Mouse (Mus musculus) CH12.LX (cell line): ENCODE results near the gene 6030468B19Rik. TPM values are rescaled to one million over a fixed set of nuclear protein-coding genes. Genes with fewer than 3 reads are reported as not detected.
A peak's percentile ranks its signal among the peaks of the same experiment; 100 is the strongest.

ENCODE experiments used
- DNase-seq: peaks from one replicate; pipeline ENCODE4 v3.0.0-alpha.2; 2013; ENCODE audit errors: extremely low read depth
- H3K27ac ChIP-seq: 2 replicates; pipeline ENCODE4 v1.5.1; 2012; ENCODE audit warnings: low read depth, mild to moderate bottlenecking, control low read depth, moderate library complexity; ENCODE audit not compliant: insufficient read depth
- H3K27me3 ChIP-seq: replicated peaks from 2 replicates; pipeline ENCODE3; 2012; ENCODE audit warnings: inconsistent platforms
- H3K36me3 ChIP-seq, 2 experiments: replicated peaks in 1 of 2; 2 replicates each; pipeline versions ENCODE3 to v1.6.1; 2012; ENCODE audit warnings: inconsistent platforms in 1 of 2, low read length in 1 of 2, mild to moderate bottlenecking in 1 of 2, mixed read lengths in 1 of 2, moderate library complexity in 1 of 2; ENCODE audit not compliant: control insufficient read depth in 1 of 2, insufficient read depth in 1 of 2
- H3K4me1 ChIP-seq, 2 experiments: 2 replicates each; pipeline ENCODE4 v1.6.1; 2012; ENCODE audit warnings: inconsistent platforms in 1 of 2, moderate library complexity in 1 of 2; ENCODE audit not compliant: insufficient read depth in 2 of 2, control insufficient read depth in 1 of 2
- H3K4me2 ChIP-seq: 2 replicates; pipeline ENCODE4 v1.6.1; 2012; ENCODE audit warnings: low read depth, mild to moderate bottlenecking, control low read depth; ENCODE audit not compliant: poor library complexity, insufficient read depth, severe bottlenecking
- H3K4me3 ChIP-seq, 3 experiments: fragments of 150-350 bp in 1 of 3; sonication (generic) in 1 of 3; replicated peaks in 1 of 3; 2 replicates each; pipeline versions ENCODE3 to v1.5.1; 2011 to 2012; ENCODE audit warnings: low read depth in 2 of 3, low read length in 2 of 3, mild to moderate bottlenecking in 2 of 3, moderate library complexity in 2 of 3, control low read depth in 1 of 3, improper control_type of control experiment in 1 of 3, inconsistent platforms in 1 of 3, mixed read lengths in 1 of 3; ENCODE audit not compliant: poor library complexity in 1 of 3
- H3K79me2 ChIP-seq: replicated peaks from 2 replicates; pipeline ENCODE4 v1.6.1; 2012; ENCODE audit warnings: mild to moderate bottlenecking, moderate library complexity; ENCODE audit not compliant: control insufficient read depth, poor library complexity, insufficient read depth, severe bottlenecking; ENCODE audit errors: extremely low read depth
- H3K9ac ChIP-seq: 2 replicates; pipeline ENCODE4 v1.6.1; 2012; ENCODE audit warnings: low read depth, mild to moderate bottlenecking, control low read depth, moderate library complexity; ENCODE audit not compliant: insufficient read depth
- H3K9me3 ChIP-seq: replicated peaks from 2 replicates; pipeline ENCODE3; 2012; ENCODE audit warnings: low read length, inconsistent platforms, mixed read lengths
- BHLHE40 ChIP-seq: IDR thresholded peaks from 2 replicates; pipeline ENCODE4 v1.6.1; 2011; ENCODE audit warnings: mild to moderate bottlenecking, low read depth, low read length, improper control_type of control experiment
- CTCF ChIP-seq, 2 experiments: IDR thresholded peaks in 1 of 2; conservative IDR thresholded peaks in 1 of 2; 2 replicates each; pipeline ENCODE4 v1.5.1; 2011 to 2012; ENCODE audit warnings: low read depth in 2 of 2, low read length in 2 of 2, improper control_type of control experiment in 1 of 2, inconsistent platforms in 1 of 2, mild to moderate bottlenecking in 1 of 2, moderate library complexity in 1 of 2
- EP300 ChIP-seq: IDR thresholded peaks from 2 replicates; pipeline ENCODE4 v1.6.1; 2011; ENCODE audit warnings: low read length, improper control_type of control experiment
- ETS1 ChIP-seq: conservative IDR thresholded peaks from 2 replicates; pipeline ENCODE4 v1.6.1; 2012; ENCODE audit warnings: low read depth, mild to moderate bottlenecking, inconsistent platforms, low read length, improper control_type of control experiment, moderate library complexity
- GABPA ChIP-seq: IDR thresholded peaks from 2 replicates; pipeline ENCODE4 v1.6.1; 2012; ENCODE audit warnings: low read depth, low read length, improper control_type of control experiment, inconsistent platforms; ENCODE audit not compliant: insufficient replicate concordance
- HCFC1 ChIP-seq: IDR thresholded peaks from 2 replicates; pipeline ENCODE4 v1.6.1; 2012; ENCODE audit warnings: low read depth, mild to moderate bottlenecking, inconsistent platforms, low read length, improper control_type of control experiment
- KAT2A ChIP-seq: IDR thresholded peaks from 2 replicates; pipeline ENCODE4 v1.6.1; 2012; ENCODE audit warnings: low read length, improper control_type of control experiment, inconsistent platforms; ENCODE audit not compliant: insufficient replicate concordance
- MAFK ChIP-seq: IDR thresholded peaks from 2 replicates; pipeline ENCODE4 v1.6.1; 2011; ENCODE audit warnings: low read length, improper control_type of control experiment; ENCODE audit not compliant: insufficient replicate concordance
- MAX ChIP-seq: IDR thresholded peaks from 2 replicates; pipeline ENCODE4 v1.6.1; 2011; ENCODE audit warnings: low read length, improper control_type of control experiment
- MAZ ChIP-seq: IDR thresholded peaks from 2 replicates; pipeline ENCODE4 v1.6.1; 2012; ENCODE audit warnings: low read depth, mild to moderate bottlenecking, inconsistent platforms, low read length, improper control_type of control experiment, moderate library complexity
- MEF2A ChIP-seq: IDR thresholded peaks from 2 replicates; pipeline ENCODE4 v1.6.1; 2014; ENCODE audit warnings: low read depth, mild to moderate bottlenecking, inconsistent platforms, low read length, improper control_type of control experiment, borderline replicate concordance
- MXI1 ChIP-seq: IDR thresholded peaks from 2 replicates; pipeline ENCODE4 v1.6.1; 2011; ENCODE audit warnings: mild to moderate bottlenecking, low read depth, low read length, improper control_type of control experiment
- MYC ChIP-seq: IDR thresholded peaks from 2 replicates; pipeline ENCODE4 v1.6.1; 2011; ENCODE audit warnings: low read depth, mild to moderate bottlenecking, improper control_type of control experiment, low read length
- NELFE ChIP-seq: IDR thresholded peaks from 2 replicates; pipeline ENCODE4 v1.6.1; 2011; ENCODE audit warnings: low read depth, low read length, improper control_type of control experiment
- NRF1 ChIP-seq: IDR thresholded peaks from 2 replicates; pipeline ENCODE4 v1.6.1; 2014; ENCODE audit warnings: low read depth, mild to moderate bottlenecking, inconsistent platforms, low read length, improper control_type of control experiment, moderate library complexity
- PAX5 ChIP-seq: IDR thresholded peaks from 2 replicates; pipeline ENCODE4 v1.6.1; 2012; ENCODE audit warnings: low read length, inconsistent platforms, mixed read lengths
- SIN3A ChIP-seq: IDR thresholded peaks from 2 replicates; pipeline ENCODE4 v1.6.1; 2012; ENCODE audit warnings: low read length, improper control_type of control experiment, inconsistent platforms
- SMC3 ChIP-seq: IDR thresholded peaks from 2 replicates; pipeline ENCODE4 v1.6.1; 2011; ENCODE audit warnings: low read depth, low read length, improper control_type of control experiment
- TBP ChIP-seq: conservative IDR thresholded peaks from 2 replicates; pipeline ENCODE4 v1.6.1; 2011; ENCODE audit warnings: low read depth, low read length, improper control_type of control experiment
- TCF12 ChIP-seq: IDR thresholded peaks from 2 replicates; pipeline ENCODE4 v1.6.1; 2014; ENCODE audit warnings: low read depth, mild to moderate bottlenecking, inconsistent platforms, low read length, improper control_type of control experiment
- UBTF ChIP-seq: IDR thresholded peaks from 2 replicates; pipeline ENCODE4 v1.6.1; 2012; ENCODE audit warnings: low read depth, mild to moderate bottlenecking, inconsistent platforms, low read length, improper control_type of control experiment, moderate library complexity
- ZC3H11A ChIP-seq: IDR thresholded peaks from 2 replicates; pipeline ENCODE4 v1.6.1; 2012; ENCODE audit warnings: low read depth, mild to moderate bottlenecking, inconsistent platforms, low read length, improper control_type of control experiment
- ZKSCAN1 ChIP-seq: IDR thresholded peaks from 2 replicates; pipeline ENCODE4 v1.6.1; 2012; ENCODE audit warnings: low read depth, inconsistent platforms, low read length, improper control_type of control experiment, borderline replicate concordance
- ZMIZ1 ChIP-seq: IDR thresholded peaks from 2 replicates; pipeline ENCODE4 v1.6.1; 2012; ENCODE audit warnings: low read depth, mild to moderate bottlenecking, inconsistent platforms, low read length, improper control_type of control experiment
- ZNF384 ChIP-seq: IDR thresholded peaks from 2 replicates; pipeline ENCODE4 v1.6.1; 2012; ENCODE audit warnings: low read depth, low read length, improper control_type of control experiment, inconsistent platforms
- dilution Hi-C: fragments of 300-500 bp; cut with MboI; formaldehyde crosslinking; loops from 2 replicates; pipeline ENCODE4 v1.14.3; 2020; ENCODE audit warnings: low sequenced_read_pairs; ENCODE audit not compliant: extremely low pct_unique_long_range_greater_than_20kb, extremely low pct_ligation_motif_present
- in situ Hi-C: fragments of 300-500 bp; cut with MboI; formaldehyde crosslinking; loops from 3 replicates; pipeline ENCODE4 v1.14.3; 2019; ENCODE audit warnings: low sequenced_read_pairs, low pct_ligation_motif_present, low pct_unique_long_range_greater_than_20kb, mixed read lengths
- polyA plus RNA-seq: library from polyadenylated mRNA; unstranded; fragments of >175 nt; gene quantifications from 2 replicates; pipeline ENCODE4 v1.2.1, GENCODE M21; 2012; ENCODE audit warnings: low read depth; ENCODE audit not compliant: insufficient read length
- total RNA-seq, 2 experiments: library from RNA; depleted of rRNA; stranded (reverse); fragments of 300-350 nt in 1 of 2; fragments of >200 nt in 1 of 2; gene quantifications; 2 replicates each; pipeline ENCODE4 v1.2.3; 2012 to 2014

The 6030468B19Rik gene
- total and polyA plus RNA-seq, 3 experiments = 0.93 to 1.7 (median 1.5) TPM

GRCm38 (mm10) chr11:117848985-117849671 is 51.7 kb downstream of the 6030468B19Rik start, which contains the start of gene Birc5 (continued):
- TF ChIP-seq EP300 (peak; percentile 48; the same call in 1 of the 2 replicates), NRF1 (peak; percentile 77), BHLHE40 (peak; percentile 5; the same call in 1 of the 2 replicates), SIN3A (peak; percentile 99), UBTF (peak; percentile 86; the same call in 1 of the 2 replicates), GABPA (peak; percentile 35; the same call in 1 of the 2 replicates), MXI1 (peak; percentile 89), TBP (peak; percentile 80; the same call in 1 of the 2 replicates), ZMIZ1 (peak; percentile 98), ZC3H11A (no peak), PAX5 (no peak)

GRCm38 (mm10) chr11:117852875-117853274 is 55.4 kb downstream of the 6030468B19Rik start:
- no peaks in the 10 kb centered on the region for H3K27me3 ChIP-seq
- peaks cover 37% of the 10 kb centered on the region for H3K79me2 ChIP-seq
- H3K4me2 ChIP-seq = no peak overlapping the region
- in situ Hi-C loops = no loop called here
- DNase-seq = no peak
- peaks cover 48 to 68% of the 10 kb centered on the region in 2 experiments for H3K36me3 ChIP-seq
- H3K4me3 ChIP-seq = no peak overlapping the region
- dilution Hi-C loops = no loop called here
- no peak for TF ChIP-seq CTCF (conservative IDR thresholded peaks at IDR 0.05 in 1 of 2, IDR thresholded peaks at IDR 0.05 in 1 of 2; ENCODE audit: low read depth in 2 of 2, low read length in 2 of 2)
- TF ChIP-seq TBP = no peak
- no peak for TF ChIP-seq KAT2A
- TF ChIP-seq MXI1 = no peak
- TF ChIP-seq NELFE = no peak
- TF ChIP-seq MYC = no peak
- no peak for TF ChIP-seq MAX
- TF ChIP-seq BHLHE40 = no peak
- TF ChIP-seq SMC3 = no peak
- TF ChIP-seq, all 38 proteins: peak for 0
- H3K9me3 ChIP-seq = peaks cover 13% of the 10 kb centered on the region
- H3K9ac ChIP-seq = no peak overlapping the region
- H3K4me1 ChIP-seq = peaks cover 4 to 22% of the 10 kb centered on the region in 2 experiments
- H3K27ac ChIP-seq = no peak overlapping the region

GRCm38 (mm10) chr11:117854241-117854640 is 56.8 kb downstream of the 6030468B19Rik start:
- peaks cover 4 to 19% of the 10 kb centered on the region in 2 experiments for H3K4me1 ChIP-seq
- H3K36me3 ChIP-seq = peaks cover 48 to 80% of the 10 kb centered on the region in 2 experiments
- H3K79me2 ChIP-seq = peaks cover 36% of the 10 kb centered on the region
- no peak overlapping the region for H3K4me2 ChIP-seq
- no peaks in the 10 kb centered on the region for H3K27me3 ChIP-seq
- no peak overlapping the region for H3K4me3 ChIP-seq
- in situ Hi-C loops = no loop called here
- dilution Hi-C loops = no loop called here
- peaks cover 13% of the 10 kb centered on the region for H3K9me3 ChIP-seq
- TF ChIP-seq ZC3H11A (no peak), SIN3A (no peak), EP300 (no peak), BHLHE40 (no peak), MEF2A (no peak), ETS1 (no peak), MAFK (no peak), MAZ (no peak), ZKSCAN1 (no peak), MXI1 (no peak), HCFC1 (no peak), MAX (no peak), TBP (no peak), TCF12 (no peak), ZNF384 (no peak)
- TF ChIP-seq, all 38 proteins: peak for 0
- Histone ChIP-seq H3K9ac (no peak overlapping the region), H3K27ac (no peak overlapping the region)
- DNase-seq = no peak
